Mouse (Mus musculus) heart, adult 2 months (tissue): ENCODE measurements at regions not wholly inside any gene's neighbourhood (a gene's known extent, or its start where the extent isn't known, plus 50 kb on each side); places are given as distances from the start of the nearest gene placed in this dataset.

ENCODE experiments used
- CTCF ChIP-seq: fragments of 200-600 bp; IDR thresholded peaks from 2 replicates; pipeline ENCODE4 v1.8.1; 2022; ENCODE audit warnings: antibody characterized with exemption, mild to moderate bottlenecking, moderate library complexity
- EP300 ChIP-seq: fragments of 200-500 bp; IDR thresholded peaks from 2 replicates; pipeline ENCODE4 v1.6.1; 2011; ENCODE audit warnings: low read depth, low read length, control low read depth; ENCODE audit not compliant: insufficient read depth
- POLR2A ChIP-seq: fragments of 200-500 bp; IDR thresholded peaks from 2 replicates; pipeline ENCODE4 v1.6.1; 2011; ENCODE audit warnings: mild to moderate bottlenecking, low read depth, low read length, control low read depth; ENCODE audit not compliant: insufficient read depth

GRCm38 (mm10) chr1:185574978-185575377 lies 120.3 kb downstream of the Slc30a10 start:
- no peak for TF ChIP-seq CTCF
- no peak for TF ChIP-seq POLR2A
- TF ChIP-seq EP300: no peak
